Mouse (Mus musculus) liver, embryonic 14.5 days (tissue): Measurements from ENCODE around the gene Cers2.

ENCODE experiments used
- CTCF ChIP-seq: IDR thresholded peaks from 2 replicates; pipeline ENCODE4 v1.5.1; 2016; ENCODE audit warnings: antibody characterized with exemption, low read depth, control low read depth
- EP300 ChIP-seq: IDR thresholded peaks from 2 replicates; pipeline ENCODE4 v1.6.1; 2016; ENCODE audit warnings: antibody characterized with exemption, low read depth

GRCm38 (mm10) chr3:95370101-95370500, 55.5 kb downstream of the Cers2 start:
- TF ChIP-seq CTCF (no peak), EP300 (no peak)
